Mouse (Mus musculus): ENCODE measurements around the gene Nat8f6. TPM values are rescaled to one million over a fixed set of nuclear protein-coding genes. Genes with fewer than 3 reads are reported as not detected.
"Not testable (repeated sequence)": the region's sequence is repeated elsewhere in the genome, so short reads cannot be mapped to it uniquely, and the experiment has no call there.

Gene Nat8f6
- polyA plus RNA-seq, 1 experiment = not detected

DNA sequence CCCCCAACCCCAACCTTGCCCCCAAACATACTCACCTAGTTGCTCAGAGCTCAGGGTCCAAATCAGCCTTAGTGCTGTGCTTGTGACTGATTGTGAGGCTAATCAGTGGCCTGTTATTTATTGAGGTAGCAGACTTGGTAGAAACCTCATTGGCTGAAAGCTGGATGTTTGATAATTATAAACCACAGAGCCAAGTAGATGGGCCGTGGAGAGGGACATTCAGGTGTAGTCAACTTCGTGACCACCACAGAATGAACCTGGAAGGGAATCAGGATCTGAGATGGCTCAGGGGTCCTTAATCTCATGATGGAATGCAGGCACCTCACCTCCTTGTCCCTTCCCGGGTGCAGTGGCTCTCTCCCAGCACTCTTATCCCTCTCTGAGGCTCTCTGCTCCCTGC is 11.0 kb downstream of the Nat8f6 start:
- not testable (repeated sequence) for H3K9ac ChIP-seq (ENCODE audit: low read depth, poor library complexity, severe bottlenecking); H3K4me1 ChIP-seq (ENCODE audit: control insufficient read depth, insufficient read depth, low read length); H3K4me3 ChIP-seq (ENCODE audit: low read depth, low read length); H3K9me3 ChIP-seq (replicated peaks; ENCODE audit: control insufficient read depth, insufficient read depth, low read length, poor library complexity, severe bottlenecking); H3K27me3 ChIP-seq (ENCODE audit: control insufficient read depth, insufficient read depth, low read length, poor library complexity, severe bottlenecking); H3K36me3 ChIP-seq (ENCODE audit: control insufficient read depth, insufficient read depth, low read length, poor library complexity, severe bottlenecking); H3K27ac ChIP-seq (ENCODE audit: insufficient read depth, low read length)

DNA sequence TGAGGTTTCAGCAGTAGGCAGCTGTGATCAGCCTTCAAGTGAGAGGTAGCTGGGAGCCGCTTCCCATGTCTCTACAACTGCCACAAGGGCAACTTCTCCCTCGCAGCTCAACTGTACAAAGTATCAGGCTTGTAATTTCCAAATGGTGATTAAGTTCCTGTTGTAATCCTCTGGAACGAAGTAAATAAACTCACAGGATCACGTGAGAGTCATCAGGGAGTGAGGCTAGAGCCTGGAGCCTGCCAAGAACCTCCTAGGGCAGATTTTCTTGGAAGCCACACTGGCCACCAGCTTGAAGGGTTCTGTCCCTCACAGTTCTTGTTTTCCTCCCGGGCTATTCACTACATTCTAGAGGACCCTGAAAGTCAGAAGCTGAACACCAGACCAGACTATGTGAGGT is 17.6 kb downstream of the Nat8f6 start:
- not testable (repeated sequence) for H3K36me3 ChIP-seq (ENCODE audit: control insufficient read depth, insufficient read depth, low read length, poor library complexity, severe bottlenecking); H3K9me3 ChIP-seq (replicated peaks; ENCODE audit: control insufficient read depth, insufficient read depth, low read length, poor library complexity, severe bottlenecking); H3K27ac ChIP-seq (ENCODE audit: insufficient read depth, low read length); H3K27me3 ChIP-seq (ENCODE audit: control insufficient read depth, insufficient read depth, low read length, poor library complexity, severe bottlenecking); H3K9ac ChIP-seq (ENCODE audit: low read depth, poor library complexity, severe bottlenecking); H3K4me3 ChIP-seq (ENCODE audit: low read depth, low read length); H3K4me1 ChIP-seq (ENCODE audit: control insufficient read depth, insufficient read depth, low read length)

DNA sequence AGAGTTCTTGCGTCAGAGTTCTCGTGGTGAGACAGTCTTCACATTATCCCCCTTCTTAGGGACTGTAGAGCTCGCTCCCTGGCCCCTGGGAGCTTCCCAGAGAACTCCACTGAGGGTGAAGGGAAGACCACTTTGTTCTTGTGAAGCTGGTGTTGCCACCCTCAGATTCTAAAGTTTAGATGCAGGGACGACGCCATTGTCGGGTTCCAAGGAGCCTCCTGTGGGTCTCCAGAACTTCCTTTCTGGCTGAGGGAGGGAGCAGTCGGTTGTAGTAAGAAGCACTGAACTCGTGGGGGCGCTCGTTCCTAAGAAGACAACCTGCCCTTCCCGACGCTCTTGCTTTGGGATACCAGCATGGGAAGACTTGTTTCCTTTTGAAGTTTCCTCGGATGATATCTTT is 55.2 kb downstream of the Nat8f6 start, which contains the start of gene Nat8f3:
Gene Nat8f3, minus strand, starts transcription at position 223 of the 400 bp plus-strand sequence.
- not testable (repeated sequence) for H3K9ac ChIP-seq (ENCODE audit: low read depth, poor library complexity, severe bottlenecking); H3K4me3 ChIP-seq (ENCODE audit: low read depth, low read length); H3K4me1 ChIP-seq (ENCODE audit: control insufficient read depth, insufficient read depth, low read length); H3K9me3 ChIP-seq (replicated peaks; ENCODE audit: control insufficient read depth, insufficient read depth, low read length, poor library complexity, severe bottlenecking); H3K27ac ChIP-seq (ENCODE audit: insufficient read depth, low read length); H3K27me3 ChIP-seq (ENCODE audit: control insufficient read depth, insufficient read depth, low read length, poor library complexity, severe bottlenecking); H3K36me3 ChIP-seq (ENCODE audit: control insufficient read depth, insufficient read depth, low read length, poor library complexity, severe bottlenecking)

DNA sequence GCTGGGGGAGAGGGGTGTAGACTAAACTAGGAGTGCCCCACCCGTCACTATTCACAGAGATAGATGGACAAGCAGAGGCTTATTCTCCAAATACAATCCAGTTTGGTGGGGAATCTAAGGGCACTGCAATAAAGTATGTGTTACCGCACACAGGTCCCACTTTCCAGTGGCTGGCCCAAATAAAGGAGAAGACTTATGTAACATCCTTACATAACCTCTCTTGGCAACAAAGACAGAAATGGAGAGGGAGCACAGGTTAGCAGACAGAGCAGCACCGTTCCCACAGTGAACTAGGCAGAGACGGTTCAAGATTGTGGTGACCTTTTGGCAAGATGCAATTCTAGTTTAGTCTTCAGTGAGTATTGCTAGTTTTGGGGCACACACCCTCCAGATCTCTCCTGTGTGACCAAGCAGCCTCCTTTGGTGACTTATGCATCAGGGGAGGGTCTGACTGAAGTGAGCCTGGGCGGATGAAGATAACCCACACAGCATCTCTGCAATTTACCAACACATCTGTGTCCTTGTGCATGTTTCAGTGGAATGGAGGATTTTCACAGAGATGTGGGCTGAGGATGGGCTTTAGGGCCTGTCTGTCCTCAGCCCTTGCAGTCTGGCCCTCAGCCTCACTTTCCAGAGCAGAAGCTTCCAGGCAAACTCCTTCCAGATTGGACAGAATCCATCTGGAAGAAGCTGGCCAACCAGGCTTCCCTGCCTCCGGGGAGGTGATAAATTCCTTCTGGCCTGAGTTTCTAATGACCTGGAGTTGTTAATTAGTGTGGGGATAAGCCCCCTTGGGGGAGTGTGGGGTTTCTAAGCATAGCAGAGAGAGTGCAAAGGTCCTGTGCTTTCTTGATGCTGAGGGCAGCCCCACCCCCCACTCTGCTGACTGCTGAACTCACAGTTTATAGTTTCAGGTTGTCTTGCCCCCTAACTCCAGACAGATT is 57.4 kb downstream of the Nat8f6 start:
- not testable (repeated sequence) for H3K9ac ChIP-seq (ENCODE audit: low read depth, poor library complexity, severe bottlenecking); H3K9me3 ChIP-seq (replicated peaks; ENCODE audit: control insufficient read depth, insufficient read depth, low read length, poor library complexity, severe bottlenecking); H3K27ac ChIP-seq (ENCODE audit: insufficient read depth, low read length); H3K4me3 ChIP-seq (ENCODE audit: low read depth, low read length); H3K4me1 ChIP-seq (ENCODE audit: control insufficient read depth, insufficient read depth, low read length); H3K36me3 ChIP-seq (ENCODE audit: control insufficient read depth, insufficient read depth, low read length, poor library complexity, severe bottlenecking); H3K27me3 ChIP-seq (ENCODE audit: control insufficient read depth, insufficient read depth, low read length, poor library complexity, severe bottlenecking)

DNA sequence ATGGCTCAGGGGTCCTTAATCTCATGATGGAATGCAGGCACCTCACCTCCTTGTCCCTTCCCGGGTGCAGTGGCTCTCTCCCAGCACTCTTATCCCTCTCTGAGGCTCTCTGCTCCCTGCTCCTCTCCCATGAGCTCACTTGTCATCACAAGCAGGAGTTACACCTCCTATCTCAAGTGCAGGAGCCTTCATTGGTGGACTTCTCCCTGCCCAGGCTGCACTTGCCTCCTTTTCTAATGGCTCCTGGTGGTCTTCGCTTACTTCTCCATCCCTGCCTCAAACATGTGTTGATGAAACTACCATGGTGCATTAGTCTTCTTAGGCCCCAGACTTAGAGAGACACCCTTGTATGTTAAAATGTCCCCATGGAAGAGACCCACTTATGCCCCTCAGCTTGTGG is 58.1 kb downstream of the Nat8f6 start:
- not testable (repeated sequence) for H3K27ac ChIP-seq (ENCODE audit: insufficient read depth, low read length); H3K36me3 ChIP-seq (ENCODE audit: control insufficient read depth, insufficient read depth, low read length, poor library complexity, severe bottlenecking); H3K9me3 ChIP-seq (replicated peaks; ENCODE audit: control insufficient read depth, insufficient read depth, low read length, poor library complexity, severe bottlenecking); H3K4me1 ChIP-seq (ENCODE audit: control insufficient read depth, insufficient read depth, low read length); H3K27me3 ChIP-seq (ENCODE audit: control insufficient read depth, insufficient read depth, low read length, poor library complexity, severe bottlenecking); H3K9ac ChIP-seq (ENCODE audit: low read depth, poor library complexity, severe bottlenecking); H3K4me3 ChIP-seq (ENCODE audit: low read depth, low read length)

Other genes starting within 250 kb of the Nat8f6 start
- 19.2 and 21.0 TPM in 2 replicates for gene Alms1, start 233.4 kb downstream of the Nat8f6 start, polyA plus RNA-seq (2011; ENCODE audit: insufficient read depth, insufficient read length, low read depth, missing spikeins)
- not detected in 2 replicates for gene Nat8f7, start 107.7 kb downstream of the Nat8f6 start, polyA plus RNA-seq (2011; ENCODE audit: insufficient read depth, insufficient read length, low read depth, missing spikeins)
- not detected in 2 replicates for gene Nat8f3, start 55.2 kb downstream of the Nat8f6 start, polyA plus RNA-seq (2011; ENCODE audit: insufficient read depth, insufficient read length, low read depth, missing spikeins)
- not detected in 2 replicates for gene Nat8f5, start within 50 bp of the Nat8f6 start, polyA plus RNA-seq (2011; ENCODE audit: insufficient read depth, insufficient read length, low read depth, missing spikeins)
- gene Nat8, start 11.1 kb upstream of the Nat8f6 start, polyA plus RNA-seq (2011; ENCODE audit: insufficient read depth, insufficient read length, low read depth, missing spikeins) = not detected in 2 replicates
- gene Nat8f2, start 48.2 kb upstream of the Nat8f6 start, polyA plus RNA-seq (2011; ENCODE audit: insufficient read depth, insufficient read length, low read depth, missing spikeins) = 0.33 TPM in 1 of 2 replicates, not detected in the other
- 0.45 and 1.2 TPM in 2 replicates for gene Nat8f4, start 83.9 kb upstream of the Nat8f6 start, polyA plus RNA-seq (2011; ENCODE audit: insufficient read depth, insufficient read length, low read depth, missing spikeins)
- gene Tprkb, start 90.9 kb upstream of the Nat8f6 start, polyA plus RNA-seq (2011; ENCODE audit: insufficient read depth, insufficient read length, low read depth, missing spikeins) = 25.0 and 31.6 TPM in 2 replicates
- 1.0 and 1.7 TPM in 2 replicates for gene Nat8f1, start 94.7 kb upstream of the Nat8f6 start, polyA plus RNA-seq (2011; ENCODE audit: insufficient read depth, insufficient read length, low read depth, missing spikeins)
- gene Dusp11, start 140.7 kb upstream of the Nat8f6 start, polyA plus RNA-seq (2011; ENCODE audit: insufficient read depth, insufficient read length, low read depth, missing spikeins) = 98.4 and 103 TPM in 2 replicates
- gene Figla, start 195.2 kb upstream of the Nat8f6 start, polyA plus RNA-seq (2011; ENCODE audit: insufficient read depth, insufficient read length, low read depth, missing spikeins) = not detected in 2 replicates
- gene Add2, start 207.7 kb upstream of the Nat8f6 start, polyA plus RNA-seq (2011; ENCODE audit: insufficient read depth, insufficient read length, low read depth, missing spikeins) = 0.24 TPM in 1 of 2 replicates, not detected in the other

Measured in ES-Bruce4 (cell line).